Mouse (Mus musculus) spleen, adult 2 months (tissue): ENCODE data around the gene Erc2.

ENCODE experiments used
- CTCF ChIP-seq: fragments of 200-500 bp; IDR thresholded peaks from 2 replicates; pipeline ENCODE4 v1.5.1; 2011; ENCODE audit warnings: mild to moderate bottlenecking, inconsistent platforms; ENCODE audit not compliant: insufficient read depth, insufficient read length, insufficient replicate concordance; ENCODE audit errors: extremely low read depth
- POLR2A ChIP-seq: fragments of 200-500 bp; IDR thresholded peaks from 2 replicates; pipeline ENCODE4 v1.6.1; 2011; ENCODE audit warnings: low read depth, low read length, inconsistent platforms

DNA sequence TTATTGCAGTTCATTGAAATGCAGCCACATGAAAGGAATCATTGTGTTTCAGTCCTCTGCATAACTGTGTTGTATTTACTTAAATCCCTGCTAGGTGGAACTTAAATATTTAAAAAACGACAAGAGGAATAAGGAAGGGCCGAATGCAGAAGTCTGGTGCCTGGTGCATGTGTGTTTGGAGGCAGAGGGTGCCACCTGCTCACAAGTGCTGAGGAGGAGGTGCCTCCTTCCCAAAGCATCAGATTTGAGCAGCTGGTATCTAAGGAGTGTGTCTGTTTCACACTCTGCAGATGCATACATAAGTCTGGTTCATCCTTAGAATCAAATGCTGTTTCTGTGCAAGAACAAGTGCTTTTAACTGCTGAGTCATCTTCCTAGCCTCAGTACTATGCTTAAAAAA, 224.6 kb downstream of the Erc2 start:
- TF ChIP-seq POLR2A (no peak), CTCF (no peak)
